Mouse (Mus musculus) C2C12 (cell line): ENCODE measurements around the gene Kif1a.
A peak's percentile ranks its signal among the peaks of the same experiment; 100 is the strongest.

Experiments used
- CTCF ChIP-seq: IDR thresholded peaks from one replicate; pipeline ENCODE4 v1.5.1; 2011; ENCODE audit not compliant: control insufficient read depth, insufficient read depth, insufficient read length
- MYOG ChIP-seq: IDR thresholded peaks from one replicate; pipeline ENCODE4 v1.6.1; 2011; ENCODE audit not compliant: control insufficient read depth, insufficient read length; ENCODE audit errors: extremely low read depth

GRCm38 (mm10) chr1:93010731-93011130 is 91.0 kb downstream of the Kif1a start:
- TF ChIP-seq CTCF = peak; percentile 15
- no peak for TF ChIP-seq MYOG
